Mouse (Mus musculus) embryonic facial prominence, embryonic 12.5 days (tissue): Measurements from ENCODE around the gene Tmem19. TPM values are rescaled to one million over a fixed set of nuclear protein-coding genes. Genes with fewer than 3 reads are reported as not detected.

Source experiments
- ATAC-seq: fragments of 200-750 bp; cut with Nextera tagmentation; 2 replicates; pipeline ENCODE4 v1.8.0; 2017; ENCODE audit not compliant: insufficient number of reproducible peaks, insufficient read depth, low FRiP score, low TSS enrichment
- H3K27ac ChIP-seq: fragments of 300-500 bp; sonication (generic); 2 replicates; pipeline ENCODE4 v1.5.1; 2016; ENCODE audit warnings: mild to moderate bottlenecking
- H3K27me3 ChIP-seq: fragments of 300-500 bp; sonication (generic); 2 replicates; pipeline ENCODE4 v1.6.1; 2016; ENCODE audit warnings: mild to moderate bottlenecking, moderate library complexity
- H3K36me3 ChIP-seq: fragments of 300-500 bp; sonication (generic); 2 replicates; pipeline ENCODE4 v1.6.1; 2016; ENCODE audit warnings: mild to moderate bottlenecking
- H3K4me1 ChIP-seq: fragments of 300-500 bp; sonication (generic); 2 replicates; pipeline ENCODE4 v1.6.1; 2016
- H3K4me2 ChIP-seq: fragments of 300-500 bp; sonication (generic); replicated peaks from 2 replicates; pipeline ENCODE4 v1.6.1; 2016; ENCODE audit warnings: mild to moderate bottlenecking, moderate library complexity
- H3K4me3 ChIP-seq: fragments of 300-500 bp; sonication (generic); 2 replicates; pipeline ENCODE4 v1.5.1; 2016; ENCODE audit warnings: mild to moderate bottlenecking
- H3K9ac ChIP-seq: fragments of 300-500 bp; sonication (generic); 2 replicates; pipeline ENCODE4 v1.6.1; 2016; ENCODE audit warnings: mild to moderate bottlenecking, moderate library complexity
- H3K9me3 ChIP-seq: fragments of 300-500 bp; sonication (generic); 2 replicates; pipeline ENCODE4 v1.6.1; 2016; ENCODE audit warnings: mild to moderate bottlenecking, moderate library complexity
- WGBS: fragments of 180-500 bp; shearing (Covaris S2); methylation state at CpG from one replicate; pipeline ENCODE4 v1.1.7; 2016; 5-methylcytosine and 5-hydroxymethylcytosine counted together
- polyA plus RNA-seq: library from polyadenylated mRNA; unstranded; fragments of >200 nt; fragmentation: Nextera tagmentation; extraction: Ambion mirVana; gene quantifications from 2 replicates; pipeline ENCODE4 v1.2.1, GENCODE M21; 2016

Tmem19 gene
- polyA plus RNA-seq, 1 experiment from 2014 or later = 29.1 TPM

DNA sequence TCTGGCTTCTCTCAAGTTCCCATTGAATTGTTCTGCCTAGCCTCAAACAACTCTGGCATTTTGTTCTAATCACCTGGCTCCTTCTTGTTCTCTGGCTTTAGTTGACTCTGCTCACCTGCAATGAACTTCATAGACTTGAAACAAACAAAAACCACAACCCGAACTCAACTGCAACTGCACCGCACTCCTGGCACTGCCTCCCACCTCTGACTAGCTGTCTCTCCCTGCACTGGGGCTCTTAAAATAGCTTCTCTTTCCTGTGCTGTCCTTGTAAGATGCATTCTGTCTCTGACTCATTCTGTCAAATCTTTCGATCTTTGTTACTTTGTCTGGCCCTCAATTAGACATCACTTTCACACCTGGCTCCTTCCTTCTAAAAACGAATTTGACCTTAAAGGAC, 850 bp upstream of the Tmem19 start:
- ATAC-seq = no peak
- Histone ChIP-seq H3K36me3 (no peaks in the 10 kb centered on the region), H3K4me2 (peak overlapping the region; percentile 65), H3K9ac (no peak overlapping the region), H3K9me3 (no peaks in the 10 kb centered on the region), H3K27ac (0 out of 2 replicates have a peak overlapping the region, but pooled peaks have one; percentile 95), H3K4me3 (peak overlapping the region; percentile 57), H3K27me3 (no peaks in the 10 kb centered on the region), H3K4me1 (peaks cover 13% of the 10 kb centered on the region)
- WGBS = 85% methylated on average over 4 of the region's 4 CpGs

- Histone ChIP-seq H3K36me3 (no peaks in the 10 kb centered on the region), H3K4me2 (peak overlapping the region; percentile 65), H3K4me3 (peak overlapping the region; percentile 57), H3K4me1 (peaks cover 13% of the 10 kb centered on the region), H3K9ac (peak overlapping the region; percentile 51), H3K9me3 (no peaks in the 10 kb centered on the region), H3K27ac (peak overlapping the region; percentile 95), H3K27me3 (no peaks in the 10 kb centered on the region)
- WGBS = 6% methylated on average over 9 of the region's 9 CpGs
- ATAC-seq = peak; percentile 13; the same call in 1 of the 2 replicates
Measured at GRCm38 (mm10) chr10:115362623-115362964, 293 bp upstream of the Tmem19 start.

DNA sequence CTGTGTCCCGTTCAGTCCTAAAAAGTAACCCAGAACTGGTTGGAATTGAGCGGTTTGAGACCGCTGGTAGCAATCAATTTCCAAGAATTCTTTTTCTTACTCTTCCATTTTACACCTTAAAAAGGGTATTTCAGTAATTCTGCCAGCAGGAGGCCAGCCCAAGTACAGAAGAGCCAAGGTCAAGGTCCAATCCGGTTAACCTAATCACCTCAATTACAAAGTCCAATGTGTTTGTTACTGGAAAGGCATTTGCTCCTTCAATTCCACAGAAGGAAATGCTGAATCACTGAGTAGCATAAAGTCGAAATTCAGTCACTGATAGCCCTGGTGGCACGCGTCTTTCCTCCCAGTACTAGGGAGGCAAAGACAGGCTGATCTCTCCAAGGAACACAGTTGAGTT, 3.2 kb downstream of the Tmem19 start:
- no peak overlapping the region for H3K9ac ChIP-seq
- peaks cover 10% of the 10 kb centered on the region; the same call in 1 of the 2 replicates for H3K36me3 ChIP-seq
- peaks cover 13% of the 10 kb centered on the region for H3K4me1 ChIP-seq
- H3K4me3 ChIP-seq = no peak overlapping the region
- no peak overlapping the region for H3K4me2 ChIP-seq
- 90% methylated on average over 7 of the region's 7 CpGs for WGBS
- no peak for ATAC-seq
- H3K27ac ChIP-seq = no peak overlapping the region
- no peaks in the 10 kb centered on the region for H3K9me3 ChIP-seq
- H3K27me3 ChIP-seq = no peaks in the 10 kb centered on the region

DNA sequence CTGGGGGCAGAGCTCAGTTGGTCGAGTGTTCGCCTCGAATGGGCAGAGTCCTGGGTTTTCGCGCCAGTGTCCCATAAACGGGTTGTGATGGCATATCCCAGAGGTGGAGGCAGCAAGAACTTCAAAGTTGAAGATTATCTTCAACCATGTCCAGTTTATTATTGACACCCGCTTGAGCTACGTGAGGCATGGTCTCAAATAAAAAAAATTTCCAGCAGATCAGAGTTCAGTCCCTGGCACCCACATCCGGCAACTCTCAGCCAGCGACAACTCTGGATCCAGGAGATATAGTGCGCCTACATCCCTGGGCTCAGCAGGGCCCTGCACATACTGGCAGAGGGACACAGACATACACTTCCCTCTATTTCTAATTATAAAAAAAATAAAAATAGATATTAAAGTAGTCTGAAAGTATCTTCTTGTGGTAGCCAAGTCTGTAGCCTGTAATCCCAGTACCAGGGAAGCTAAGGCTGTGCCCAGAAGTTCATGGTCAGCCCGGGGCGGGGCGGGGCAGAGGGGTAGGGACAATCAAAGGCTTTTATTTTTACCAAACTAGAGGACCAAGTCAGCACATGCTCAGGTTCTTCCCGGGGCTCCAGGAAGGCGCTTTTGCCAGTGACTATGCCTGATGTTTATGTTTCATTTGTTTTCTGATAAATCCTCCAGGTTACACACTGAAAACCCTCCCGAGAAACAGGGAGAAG, 3.9 kb downstream of the Tmem19 start:
- H3K9ac ChIP-seq = no peak overlapping the region
- H3K4me3 ChIP-seq = no peak overlapping the region
- no peak overlapping the region for H3K4me2 ChIP-seq
- H3K27me3 ChIP-seq = no peaks in the 10 kb centered on the region
- peaks cover 13% of the 10 kb centered on the region for H3K4me1 ChIP-seq
- peaks cover 10% of the 10 kb centered on the region; the same call in 1 of the 2 replicates for H3K36me3 ChIP-seq
- no peaks in the 10 kb centered on the region for H3K9me3 ChIP-seq
- H3K27ac ChIP-seq = no peak overlapping the region
- no peak for ATAC-seq
- WGBS = 93% methylated on average over 17 of the region's 17 CpGs

GRCm38 (mm10) chr10:115356106-115356505, 6.2 kb downstream of the Tmem19 start:
- WGBS = 89% methylated on average over 6 of the region's 7 CpGs

DNA sequence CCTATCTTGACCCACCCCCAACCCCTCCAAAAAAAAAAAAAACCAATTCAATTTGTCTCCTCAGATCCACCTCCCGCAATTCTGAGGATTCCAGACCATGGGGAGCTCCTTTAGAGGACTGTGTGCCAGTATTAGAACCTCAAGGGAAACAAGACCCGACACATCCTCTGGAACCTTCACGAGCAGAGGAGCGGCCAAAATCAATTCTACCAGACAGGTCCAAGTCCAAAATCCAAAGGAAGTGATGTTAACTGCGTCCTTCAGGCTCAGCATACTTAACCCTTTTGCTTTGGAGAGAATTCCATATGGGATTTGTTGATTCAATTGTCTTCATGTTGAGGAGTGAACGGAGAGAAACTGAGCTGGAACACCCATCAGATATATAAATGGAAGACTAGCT, 7.3 kb downstream of the Tmem19 start:
- Histone ChIP-seq H3K27ac (no peak overlapping the region), H3K9ac (no peak overlapping the region), H3K36me3 (peaks cover 10% of the 10 kb centered on the region; the same call in 1 of the 2 replicates), H3K4me3 (no peak overlapping the region), H3K4me2 (no peak overlapping the region), H3K9me3 (no peaks in the 10 kb centered on the region), H3K4me1 (no peaks in the 10 kb centered on the region), H3K27me3 (no peaks in the 10 kb centered on the region)
- WGBS = 89% methylated on average over 6 of the region's 6 CpGs
- ATAC-seq = no peak

More at GRCm38 (mm10) chr10:115356106-115356505, 6.2 kb downstream of the Tmem19 start:
- Histone ChIP-seq H3K27me3 (no peaks in the 10 kb centered on the region), H3K36me3 (peaks cover 10% of the 10 kb centered on the region; the same call in 1 of the 2 replicates), H3K9me3 (no peaks in the 10 kb centered on the region), H3K4me1 (peaks cover 2% of the 10 kb centered on the region; the same call in 1 of the 2 replicates), H3K9ac (no peak overlapping the region), H3K4me2 (no peak overlapping the region), H3K27ac (no peak overlapping the region), H3K4me3 (no peak overlapping the region)
- ATAC-seq = no peak

GRCm38 (mm10) chr10:115354553-115354952, 7.7 kb downstream of the Tmem19 start:
- peaks cover 10% of the 10 kb centered on the region; the same call in 1 of the 2 replicates for H3K36me3 ChIP-seq
- WGBS = 70% methylated on average over 6 of the region's 6 CpGs
- H3K4me3 ChIP-seq = no peak overlapping the region
- no peak for ATAC-seq
- no peaks in the 10 kb centered on the region for H3K9me3 ChIP-seq
- no peaks in the 10 kb centered on the region for H3K27me3 ChIP-seq
- no peak overlapping the region for H3K9ac ChIP-seq
- no peaks in the 10 kb centered on the region for H3K4me1 ChIP-seq
- H3K27ac ChIP-seq = no peak overlapping the region
- H3K4me2 ChIP-seq = no peak overlapping the region

- Histone ChIP-seq H3K4me1 (no peaks in the 10 kb centered on the region), H3K9me3 (no peaks in the 10 kb centered on the region), H3K9ac (no peak overlapping the region), H3K36me3 (peaks cover 3% of the 10 kb centered on the region; the same call in 1 of the 2 replicates), H3K4me3 (no peak overlapping the region), H3K27me3 (no peaks in the 10 kb centered on the region), H3K27ac (no peak overlapping the region), H3K4me2 (no peak overlapping the region)
- 0 out of 2 replicates have a peak, but pooled peaks have one; percentile 28 for ATAC-seq
- WGBS = 76% methylated on average over 2 of the region's 2 CpGs
Measured at GRCm38 (mm10) chr10:115350810-115351397, 11.4 kb downstream of the Tmem19 start.

DNA sequence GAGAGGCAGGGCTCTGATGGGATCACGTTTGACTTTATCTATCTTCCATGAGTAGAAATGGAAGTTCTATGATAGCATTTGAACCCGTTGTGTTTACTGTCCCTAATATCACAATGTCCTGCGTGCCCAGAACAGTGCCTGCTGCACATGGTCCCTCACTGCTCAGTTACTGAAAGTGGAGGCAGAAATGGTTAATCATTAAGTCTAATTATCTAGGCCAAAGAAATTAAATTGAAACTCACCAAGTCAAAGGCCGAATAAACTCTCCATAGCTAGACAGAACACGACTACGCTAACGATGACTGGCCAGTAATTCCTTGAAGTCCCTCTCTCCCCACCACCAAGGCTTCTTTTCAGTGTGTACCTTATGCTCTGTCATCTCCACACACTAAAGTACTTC, 12.8 kb downstream of the Tmem19 start:
- WGBS = 85% methylated on average over 7 of the region's 7 CpGs
- Histone ChIP-seq H3K9ac (no peak overlapping the region), H3K4me3 (no peak overlapping the region), H3K4me2 (no peak overlapping the region), H3K27me3 (no peaks in the 10 kb centered on the region), H3K36me3 (peaks cover 8% of the 10 kb centered on the region), H3K4me1 (no peaks in the 10 kb centered on the region), H3K27ac (no peak overlapping the region), H3K9me3 (no peaks in the 10 kb centered on the region)
- ATAC-seq = no peak

- Histone ChIP-seq H3K4me2 (no peak overlapping the region), H3K9ac (no peak overlapping the region), H3K9me3 (no peaks in the 10 kb centered on the region), H3K27me3 (no peaks in the 10 kb centered on the region), H3K36me3 (peaks cover 8% of the 10 kb centered on the region), H3K4me3 (no peak overlapping the region), H3K4me1 (no peaks in the 10 kb centered on the region), H3K27ac (no peak overlapping the region)
- no peak for ATAC-seq
- 77% methylated on average over 10 of the region's 10 CpGs for WGBS
Measured at GRCm38 (mm10) chr10:115349029-115349428, 13.3 kb downstream of the Tmem19 start.

- H3K4me3 ChIP-seq = no peak overlapping the region
- no peak overlapping the region for H3K27ac ChIP-seq
- ATAC-seq = no peak
- no peak overlapping the region for H3K4me2 ChIP-seq
- H3K27me3 ChIP-seq = no peaks in the 10 kb centered on the region
- H3K4me1 ChIP-seq = no peaks in the 10 kb centered on the region
- 81% methylated on average over 6 of the region's 6 CpGs for WGBS
- H3K36me3 ChIP-seq = peaks cover 8% of the 10 kb centered on the region
- no peak overlapping the region for H3K9ac ChIP-seq
- H3K9me3 ChIP-seq = no peaks in the 10 kb centered on the region
Measured at GRCm38 (mm10) chr10:115348131-115348530, 14.2 kb downstream of the Tmem19 start.

- Histone ChIP-seq H3K27me3 (no peaks in the 10 kb centered on the region), H3K27ac (no peak overlapping the region), H3K9ac (no peak overlapping the region), H3K9me3 (no peaks in the 10 kb centered on the region), H3K4me1 (no peaks in the 10 kb centered on the region), H3K4me3 (no peak overlapping the region), H3K4me2 (no peak overlapping the region), H3K36me3 (peaks cover 18% of the 10 kb centered on the region)
- ATAC-seq = no peak
Measured at GRCm38 (mm10) chr10:115346444-115346843, 15.9 kb downstream of the Tmem19 start.
